Mouse (Mus musculus) neutrophil, adult 83 days (primary cell): Measurements from ENCODE around the gene Dnajb2. TPM values are rescaled to one million over a fixed set of nuclear protein-coding genes. Genes with fewer than 3 reads are reported as not detected.

ENCODE experiments used
- total RNA-seq, 2 experiments: library from RNA; stranded (reverse); gene quantifications; one replicate each; pipeline ENCODE4 v1.2.4; 2023

Gene Dnajb2
- total RNA-seq = 10 to 100 TPM; 13.0 to 17.9 TPM

DNA sequence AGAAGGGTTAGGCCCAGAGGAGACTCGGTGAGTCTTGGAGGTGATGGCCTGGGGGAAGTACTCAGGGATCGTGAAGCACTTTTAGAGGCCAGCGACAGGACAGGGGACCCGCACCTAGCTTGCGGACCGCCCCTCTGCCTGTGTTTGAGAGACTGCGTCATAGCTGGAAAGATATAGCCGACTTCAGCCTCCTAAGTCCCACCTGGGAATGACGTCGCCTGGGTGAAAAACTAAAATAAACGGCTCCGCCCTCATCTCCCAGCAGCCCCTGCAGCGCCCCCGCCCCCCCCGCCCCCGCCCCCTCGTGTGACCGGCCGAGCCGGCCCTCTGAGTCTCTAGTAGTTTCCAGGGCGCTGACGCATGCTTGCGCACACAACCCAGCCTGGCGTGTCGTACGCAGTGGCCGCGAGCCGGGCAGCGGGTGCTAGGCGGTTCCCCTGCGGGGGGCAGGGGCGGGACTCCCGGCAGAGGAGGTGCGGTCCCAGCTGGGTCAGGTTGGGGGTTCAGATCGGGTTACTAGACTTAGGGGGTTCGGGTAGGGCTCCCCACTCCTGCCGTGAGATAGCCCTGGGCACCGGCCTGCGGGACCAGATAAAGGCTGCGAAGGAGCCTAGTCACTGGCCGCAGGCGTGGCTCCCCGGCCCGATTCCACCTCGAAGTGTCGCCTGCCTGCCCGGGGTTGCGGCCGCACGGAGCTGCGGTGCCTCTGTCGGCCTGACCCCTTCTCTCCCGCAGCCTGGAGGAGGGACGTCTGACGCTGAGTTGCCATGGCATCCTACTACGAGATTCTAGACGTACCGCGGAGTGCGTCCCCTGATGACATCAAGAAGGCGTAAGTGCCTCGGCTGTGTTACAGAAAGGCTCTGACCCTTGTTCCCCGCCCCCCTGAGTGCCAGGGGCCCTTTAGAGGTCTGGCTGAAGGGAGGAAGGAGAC is at the start of gene Dnajb2:
Gene Dnajb2, plus strand, starts transcription at position 290 of the 934 bp plus-strand sequence.

DNA sequence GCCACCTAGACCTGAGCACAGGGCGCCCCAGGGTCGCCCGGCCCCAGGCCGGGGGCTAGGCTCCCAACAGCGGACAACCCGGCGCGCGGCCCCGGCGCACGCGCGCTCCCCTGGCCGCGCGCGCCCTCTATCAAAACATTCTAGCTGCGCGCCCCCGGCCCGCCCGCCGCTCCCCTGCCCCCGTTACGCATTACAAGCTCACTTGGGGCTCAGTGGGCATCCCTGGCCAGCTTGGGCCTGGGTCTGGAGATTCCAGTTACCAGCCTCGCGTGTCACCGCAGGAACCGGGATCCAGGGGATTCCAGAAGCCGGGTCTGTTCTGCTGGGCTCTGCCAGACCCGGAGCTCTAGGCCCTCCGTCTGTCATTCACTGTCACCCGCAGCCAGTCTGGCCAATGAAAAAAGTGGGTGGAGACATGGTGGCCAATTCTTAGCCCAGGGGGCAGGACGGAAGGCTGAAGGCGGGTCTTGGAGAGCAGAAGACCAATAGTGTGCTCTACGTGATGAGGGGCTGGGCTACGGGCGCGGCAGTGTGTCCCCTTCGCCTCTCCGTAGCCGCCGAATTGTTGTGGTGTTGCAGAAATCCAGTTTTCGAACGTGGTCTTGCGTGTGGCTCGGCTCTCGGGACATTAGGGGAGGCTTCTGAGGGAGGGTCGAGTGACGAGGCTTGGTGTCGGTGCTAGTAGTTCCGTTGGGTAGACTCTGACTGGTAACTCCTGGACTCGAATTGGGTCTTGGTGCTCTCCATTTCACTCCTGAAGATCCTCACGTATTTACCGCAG is 44.4 kb upstream of the Dnajb2 start, which contains the start of the genes Ankzf1 and Atg9a:
Gene Ankzf1, plus strand, starts transcription at position 530 of the 781 bp plus-strand sequence.
Gene Atg9a, minus strand, starts transcription at position 575 of the 781 bp plus-strand sequence.

DNA sequence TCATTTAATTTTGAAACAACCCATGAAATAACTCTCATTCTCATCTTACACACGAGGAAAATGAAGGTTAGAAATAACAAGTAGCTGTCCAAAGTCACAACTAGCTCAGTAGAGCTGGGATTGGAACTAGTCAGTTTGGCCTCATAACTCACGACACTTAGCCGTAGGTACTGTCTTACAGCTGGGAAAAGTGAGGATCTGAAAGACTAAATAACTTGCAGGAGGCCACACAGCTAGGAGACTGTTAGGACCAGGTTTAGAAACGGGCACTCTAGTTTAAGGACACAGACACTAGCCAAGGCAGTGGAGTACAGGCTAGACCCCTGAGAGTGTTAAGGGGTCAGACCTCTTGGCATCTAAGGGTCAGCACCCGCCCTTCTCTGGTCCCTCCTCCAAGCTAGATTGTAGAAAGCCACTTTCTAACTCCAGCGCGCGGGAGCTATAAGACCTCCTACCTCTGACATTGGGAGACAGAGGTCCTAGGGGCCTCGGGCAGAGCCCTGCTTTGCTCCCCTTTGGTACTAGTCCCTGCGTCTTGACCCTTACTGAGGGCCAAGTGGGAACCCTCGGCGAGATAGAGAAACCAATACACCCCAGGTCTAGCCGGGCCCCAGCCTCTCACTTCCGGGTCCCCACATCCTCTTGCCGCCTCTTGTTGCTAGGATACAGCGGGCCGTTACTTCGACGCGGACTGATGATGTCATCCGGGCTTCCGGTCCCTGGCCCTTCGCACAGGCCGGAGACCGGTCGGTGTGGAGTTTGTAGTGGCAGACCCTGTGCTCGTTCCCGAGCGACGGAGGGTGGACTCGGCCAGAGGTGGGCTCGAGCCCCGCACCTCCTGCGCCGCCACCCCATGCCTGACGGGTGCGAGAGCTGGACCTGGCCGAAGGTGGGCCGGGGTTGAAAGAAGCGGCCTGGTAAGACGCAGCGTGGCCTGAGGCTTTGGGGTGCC is 25.8 kb upstream of the Dnajb2 start, which contains the start of the genes Glb1l and Stk16:
Gene Glb1l, minus strand, starts transcription at position 678 of the 952 bp plus-strand sequence.
Gene Stk16, plus strand, starts transcription at position 703 of the 952 bp plus-strand sequence.

GRCm38 (mm10) chr1:75219531-75219930 is 16.7 kb upstream of the Dnajb2 start, which contains the start of gene Tuba4a:
TSS of gene Tuba4a (minus strand) at chr1:75219865.

DNA sequence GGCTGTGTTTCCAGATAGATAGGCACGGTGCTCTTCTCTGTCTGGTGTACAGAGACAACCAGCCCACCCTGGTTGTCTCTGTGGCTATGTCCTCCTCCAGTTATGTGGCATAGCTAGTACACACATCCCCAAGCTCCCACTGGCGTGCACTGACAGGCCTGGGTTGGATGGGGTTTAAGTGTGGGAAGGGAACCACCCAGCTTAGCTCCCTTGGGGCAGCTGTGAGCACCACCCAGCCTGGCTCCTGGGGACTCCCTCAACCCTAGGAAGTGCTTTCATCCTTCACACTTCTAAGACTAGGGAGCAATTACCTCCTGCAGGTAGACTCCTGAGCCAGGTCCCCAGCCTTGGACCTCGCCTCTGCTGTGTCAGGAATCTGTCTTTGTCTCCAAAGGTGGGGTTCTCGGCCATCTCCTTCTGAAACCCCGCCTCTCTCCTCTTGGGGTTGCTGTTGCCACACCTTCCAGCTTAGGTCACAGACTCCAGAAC is 4.5 kb upstream of the Dnajb2 start, which contains the start of gene A630095N17Rik:
Gene A630095N17Rik, minus strand, starts transcription at position 439 of the 489 bp plus-strand sequence.

DNA sequence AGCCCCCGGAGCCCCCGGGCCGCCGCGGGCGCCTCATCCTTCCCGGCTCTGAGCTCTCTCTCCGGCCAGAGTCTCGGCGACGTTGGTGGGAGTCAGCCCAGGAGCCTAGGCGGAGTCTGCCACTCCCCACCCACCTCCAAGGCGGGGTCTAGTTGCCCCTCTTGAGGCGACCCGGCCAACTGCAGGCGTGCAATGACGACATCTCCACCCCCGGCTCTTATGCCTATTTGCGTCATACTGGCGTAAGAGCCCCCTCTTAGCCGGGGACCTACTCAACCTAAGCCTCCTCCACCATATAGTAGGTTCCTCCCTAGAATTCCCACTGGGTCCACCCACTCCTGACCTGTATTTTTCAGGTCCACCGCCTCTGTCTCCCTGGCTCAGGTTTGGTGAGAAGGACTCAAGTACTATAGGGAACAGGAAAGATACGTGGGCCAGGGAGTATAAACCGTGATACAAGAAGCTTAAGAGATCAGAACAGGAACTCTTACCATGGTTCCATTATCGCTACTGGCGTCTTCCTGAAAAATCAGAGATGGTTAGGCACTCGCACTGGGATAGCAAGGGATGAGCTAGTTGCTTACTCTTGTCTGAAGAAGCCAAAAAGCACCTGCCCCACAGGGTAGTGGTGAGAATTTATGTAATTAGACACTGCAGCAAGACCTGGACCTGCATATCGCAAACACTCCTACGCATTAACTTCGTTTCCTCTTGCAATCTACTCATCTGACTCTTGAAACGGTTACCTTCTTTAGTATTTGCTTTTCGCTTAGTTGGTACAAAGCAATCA is 28.1 kb downstream of the Dnajb2 start, which contains the start of gene Ptprn:
Gene Ptprn, minus strand, starts transcription at position 412 of the 790 bp plus-strand sequence.

DNA sequence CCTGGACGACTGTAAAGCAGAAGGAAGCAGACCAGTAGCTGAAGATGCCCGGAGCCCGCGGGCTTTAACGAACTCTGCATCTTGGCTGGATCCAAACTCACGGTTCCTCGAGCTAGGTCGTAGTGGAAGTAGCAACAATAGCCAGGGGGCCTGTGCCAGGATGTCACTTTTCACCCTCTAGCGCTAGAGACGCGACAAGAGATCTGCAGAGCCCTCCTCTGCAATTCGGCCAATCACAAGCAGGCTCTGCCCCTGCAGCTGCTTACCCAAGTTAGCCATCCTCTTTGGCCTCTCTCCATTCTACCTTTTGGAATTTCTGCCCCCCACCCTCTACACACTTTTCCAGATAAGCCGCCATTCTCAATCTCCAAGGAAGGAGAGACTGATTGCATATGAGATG is 42.0 kb downstream of the Dnajb2 start, which contains the start of gene Resp18:
Gene Resp18, minus strand, starts transcription at position 188 of the 400 bp plus-strand sequence.

Other genes with a start within 250 kb of the Dnajb2 start
- 1 to 10 TPM; 6.2 to 7.5 TPM for gene Nhej1, start 111.2 kb upstream of the Dnajb2 start, total RNA-seq
- 1 to 10 TPM in 1 of 2 experiments, under 1 TPM in 1; 0.97 to 1.7 TPM for gene Slc23a3, start 102.5 kb upstream of the Dnajb2 start, total RNA-seq
- gene Cnppd1, start 93.7 kb upstream of the Dnajb2 start, total RNA-seq = 100 to 1,000 TPM; 107 to 118 TPM
- 10 to 100 TPM; 67.3 to 75.8 TPM for gene Retreg2, start 93.6 kb upstream of the Dnajb2 start, total RNA-seq
- 10 to 100 TPM; 52.0 to 53.7 TPM for gene Zfand2b, start 67.8 kb upstream of the Dnajb2 start, total RNA-seq
- 10 to 100 TPM in 1 of 2 experiments, 1 to 10 TPM in 1; 9.1 to 15.4 TPM for gene Abcb6, start 56.0 kb upstream of the Dnajb2 start, total RNA-seq
- 10 to 100 TPM; 20.1 to 20.9 TPM for gene Ankzf1, start 44.3 kb upstream of the Dnajb2 start, total RNA-seq
- 10 to 100 TPM; 69.5 to 69.6 TPM for gene Atg9a, start 44.2 kb upstream of the Dnajb2 start, total RNA-seq
- 10 to 100 TPM; 20.6 to 23.3 TPM for gene Glb1l, start 25.6 kb upstream of the Dnajb2 start, total RNA-seq
- gene Stk16, start 25.6 kb upstream of the Dnajb2 start, total RNA-seq = 100 to 1,000 TPM; 136 to 150 TPM
- gene Tuba4a, start 16.5 kb upstream of the Dnajb2 start, total RNA-seq = 100 to 1,000 TPM; 408 to 432 TPM
- gene A630095N17Rik, start 4.3 kb upstream of the Dnajb2 start, total RNA-seq = not detected
- gene Ptprn, start 28.1 kb downstream of the Dnajb2 start, total RNA-seq = not detected
- not detected for gene Resp18, start 42.0 kb downstream of the Dnajb2 start, total RNA-seq
- 10 to 100 TPM; 26.2 to 31.6 TPM for gene Dnpep, start 81.6 kb downstream of the Dnajb2 start, total RNA-seq
- under 1 TPM; 0.11 to 0.38 TPM for gene Des, start 123.9 kb downstream of the Dnajb2 start, total RNA-seq
- not detected for gene Speg, start 138.9 kb downstream of the Dnajb2 start, total RNA-seq
- 10 to 100 TPM; 46.4 to 47.9 TPM for gene Gmppa, start 199.5 kb downstream of the Dnajb2 start, total RNA-seq
- not detected for gene Asic4, start 214.0 kb downstream of the Dnajb2 start, total RNA-seq
- gene Chpf, start 242.9 kb downstream of the Dnajb2 start, total RNA-seq = 1 to 10 TPM; 1.2 to 1.5 TPM
- gene Tmem198, start 243.1 kb downstream of the Dnajb2 start, total RNA-seq = not detected